Mouse (Mus musculus): ENCODE measurements around the gene Rgs13. TPM values are rescaled to one million over a fixed set of nuclear protein-coding genes. Genes with fewer than 3 reads are reported as not detected.

The Rgs13 gene
- total RNA-seq (2022): not detected

DNA sequence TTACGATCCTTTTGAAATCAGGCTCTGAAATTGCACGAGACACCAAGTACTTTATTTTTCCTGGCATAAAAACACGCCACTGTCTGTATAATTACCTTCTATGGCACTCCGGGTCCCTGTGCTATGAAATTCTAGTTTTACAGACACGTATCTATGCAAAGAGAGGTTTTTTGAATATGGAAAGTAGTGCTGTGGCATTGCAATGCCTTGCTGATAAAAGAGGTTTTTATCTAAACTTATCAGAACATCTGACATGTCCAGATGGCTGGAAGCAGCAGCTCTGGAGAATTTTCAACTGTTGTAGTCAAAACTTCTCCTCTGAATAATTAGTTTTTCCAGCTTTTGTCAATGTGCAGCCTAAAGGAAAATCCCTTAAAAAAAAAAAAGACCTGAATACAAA lies at the start of gene Rgs13:
Rgs13 (minus strand) TSS at position 207 of the 400 bp plus-strand sequence.
- no peak for DNase-seq (ENCODE audit: low spot score)

DNA sequence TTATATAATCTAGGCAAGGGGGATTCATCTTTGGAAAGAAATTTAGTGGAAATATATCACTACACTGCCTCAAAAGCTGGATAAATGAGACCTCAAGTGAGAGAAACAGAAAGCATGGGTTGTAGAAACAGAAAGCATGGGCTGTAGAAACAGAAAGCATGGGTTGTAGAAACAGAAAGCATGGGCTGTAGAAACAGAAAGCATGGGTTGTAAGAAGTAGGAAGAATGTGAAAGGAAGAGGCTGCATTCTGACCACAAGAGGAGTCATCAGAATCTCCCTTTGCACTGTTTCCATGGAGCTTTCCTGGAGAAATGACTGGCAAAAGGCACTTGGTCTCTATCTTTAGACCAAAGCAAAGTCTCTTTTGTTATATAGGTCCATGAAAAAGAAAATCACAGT lies 38.1 kb upstream of the Rgs13 start:
- DNase-seq (ENCODE audit: low spot score): no peak

DNA sequence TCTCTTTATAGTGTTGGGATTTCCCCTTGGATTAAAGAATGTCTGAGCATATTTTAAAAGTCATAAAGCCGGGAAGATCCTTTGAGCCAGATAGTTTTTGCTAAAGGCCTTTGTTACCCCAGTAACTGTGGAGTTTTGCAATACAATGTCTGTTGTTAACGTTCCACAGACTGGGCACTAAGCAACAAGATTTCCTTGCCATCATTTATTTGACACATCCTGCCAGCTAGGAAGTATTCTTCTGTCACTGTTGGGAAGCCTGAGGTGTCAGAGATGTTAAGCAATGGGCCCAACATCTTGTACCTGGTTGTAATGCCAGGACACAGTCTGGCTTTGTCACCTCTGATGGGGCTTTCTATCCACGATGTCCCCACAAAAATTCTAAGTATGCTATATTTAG lies 33.7 kb upstream of the Rgs13 start:
- no peak for DNase-seq (ENCODE audit: low spot score)

DNA sequence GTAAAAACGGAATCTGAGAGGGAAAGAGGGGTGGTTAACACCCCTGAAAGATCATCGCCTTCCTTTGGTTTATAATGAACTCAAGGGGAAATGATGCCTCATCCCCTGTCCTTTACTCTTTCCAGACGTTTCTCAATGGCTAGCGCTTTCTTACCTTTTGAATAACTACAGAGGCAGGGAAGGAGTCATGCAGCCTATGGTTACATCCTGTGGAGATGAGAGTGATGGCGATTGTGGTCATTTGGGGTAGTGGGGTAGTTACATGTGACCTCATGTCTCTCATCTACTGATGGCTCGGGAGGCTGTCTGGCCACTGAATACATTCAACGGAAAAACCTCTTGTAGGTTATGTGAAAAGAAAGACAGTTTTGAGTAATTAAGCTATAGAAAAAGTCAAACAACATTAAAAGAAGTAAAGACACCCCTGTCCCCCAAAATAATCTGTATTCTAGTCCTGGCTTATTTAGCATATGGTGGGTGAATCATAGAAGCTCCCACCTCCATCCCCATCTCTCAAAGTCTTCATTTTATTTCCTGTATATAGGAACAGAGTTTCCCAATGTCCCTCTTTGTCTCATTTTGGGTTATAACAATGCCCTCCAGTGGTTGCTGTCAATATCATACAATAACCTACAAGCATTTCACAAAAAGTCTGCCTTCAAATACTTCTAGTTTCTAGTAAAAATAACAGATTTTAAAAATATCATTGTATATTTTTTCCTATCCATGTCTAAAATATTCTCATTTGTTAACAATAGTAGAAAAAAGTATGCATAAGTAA lies 29.3 kb upstream of the Rgs13 start:
- no peak for DNase-seq (ENCODE audit: low spot score)

DNA sequence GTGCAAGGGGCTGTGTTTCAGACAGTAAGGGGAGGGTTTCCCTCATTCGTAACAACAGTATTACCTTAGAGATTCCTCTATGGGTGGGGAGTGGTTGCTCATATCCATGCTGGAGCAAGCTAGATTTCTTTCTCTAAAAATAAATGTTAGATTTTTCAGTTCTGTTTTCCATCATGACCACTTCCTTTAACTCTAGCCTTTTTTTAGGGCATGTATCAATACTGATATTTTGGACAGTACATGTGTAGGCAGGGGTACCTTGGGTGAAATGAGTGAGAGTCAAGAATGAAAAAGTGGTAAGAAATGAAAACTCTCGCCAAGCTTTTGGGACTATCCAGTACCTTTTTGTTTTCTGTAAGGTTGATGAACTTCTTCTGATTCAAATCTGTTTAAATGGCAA lies 27.6 kb upstream of the Rgs13 start:
- no peak for DNase-seq (ENCODE audit: low spot score)

DNA sequence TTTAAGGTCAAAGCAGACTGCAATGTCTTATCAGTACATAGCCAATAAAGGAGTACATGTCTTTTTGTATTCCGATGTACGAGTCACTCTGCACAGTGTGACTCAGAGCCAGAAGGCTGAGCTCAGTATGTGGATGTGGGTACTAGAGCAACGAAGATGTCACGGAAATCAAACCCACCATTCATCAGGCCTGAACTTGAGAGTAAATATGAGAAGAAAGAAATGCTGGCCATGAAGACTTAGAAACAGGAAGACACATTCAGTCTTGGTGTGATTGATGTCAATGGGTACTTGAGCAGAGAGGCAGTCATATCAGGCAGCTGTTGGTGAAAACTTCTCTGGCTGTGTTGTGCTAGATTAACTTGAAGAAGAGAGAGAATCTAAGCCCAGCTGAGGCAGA lies 25.8 kb upstream of the Rgs13 start:
- DNase-seq (ENCODE audit: low spot score): no peak

DNA sequence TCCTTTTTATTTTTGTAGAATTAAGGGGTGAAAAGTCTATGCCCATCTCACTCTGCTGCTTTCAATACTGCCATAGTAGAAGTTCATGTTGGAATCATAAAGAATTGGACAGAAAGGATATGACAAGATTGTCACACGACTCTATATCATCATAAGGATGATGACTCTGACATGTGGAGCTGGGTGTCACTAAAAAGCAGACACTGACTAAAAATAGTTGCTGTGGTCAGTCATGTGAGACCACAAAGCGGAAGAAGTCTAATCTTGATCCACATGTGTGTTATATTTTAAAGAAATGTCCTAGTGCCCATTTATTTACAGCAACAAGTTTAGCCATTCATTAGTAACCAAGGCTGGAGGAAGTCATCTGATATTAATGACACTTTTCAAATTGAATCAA lies 23.3 kb upstream of the Rgs13 start:
- peak; percentile 16 for DNase-seq (ENCODE audit: low spot score)

DNA sequence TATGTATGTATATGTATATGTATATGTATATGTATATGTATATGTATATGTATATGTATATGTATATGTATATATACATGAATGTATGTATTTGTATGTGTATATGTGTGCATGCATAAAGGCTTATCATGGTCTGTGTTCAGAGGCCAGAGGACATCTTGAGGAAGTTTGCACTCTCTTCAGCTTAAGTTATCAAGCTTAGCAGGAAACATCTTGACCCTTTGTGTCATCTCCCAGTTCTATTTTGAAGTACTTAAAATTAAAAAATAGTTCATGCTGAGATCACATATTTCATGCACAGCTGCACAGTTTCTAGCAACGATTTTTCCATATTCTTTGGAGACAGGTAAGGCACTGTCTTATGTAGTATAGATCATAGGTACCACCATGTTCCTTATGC lies 22.4 kb upstream of the Rgs13 start:
- no peak for DNase-seq (ENCODE audit: low spot score)

DNA sequence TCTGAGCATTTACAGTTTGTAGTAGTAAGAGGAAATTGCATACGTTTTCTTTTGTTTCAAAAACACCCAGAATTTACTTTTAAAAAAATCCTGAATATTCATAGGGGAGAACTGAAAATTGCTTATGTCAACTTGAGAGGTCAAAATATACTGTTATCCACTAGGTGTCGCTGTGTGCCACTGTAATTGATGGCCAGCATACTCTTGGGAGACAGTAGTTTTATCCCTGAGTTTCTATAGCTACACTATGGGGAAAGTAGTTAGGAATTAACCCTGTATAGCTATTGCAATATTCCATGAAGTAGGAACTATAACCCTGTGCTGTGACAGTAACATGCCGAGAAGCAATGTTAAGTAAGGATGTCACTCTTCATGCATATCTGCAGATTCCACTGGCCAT lies 20.5 kb upstream of the Rgs13 start:
- peak; percentile 43 for DNase-seq (ENCODE audit: low spot score)

DNA sequence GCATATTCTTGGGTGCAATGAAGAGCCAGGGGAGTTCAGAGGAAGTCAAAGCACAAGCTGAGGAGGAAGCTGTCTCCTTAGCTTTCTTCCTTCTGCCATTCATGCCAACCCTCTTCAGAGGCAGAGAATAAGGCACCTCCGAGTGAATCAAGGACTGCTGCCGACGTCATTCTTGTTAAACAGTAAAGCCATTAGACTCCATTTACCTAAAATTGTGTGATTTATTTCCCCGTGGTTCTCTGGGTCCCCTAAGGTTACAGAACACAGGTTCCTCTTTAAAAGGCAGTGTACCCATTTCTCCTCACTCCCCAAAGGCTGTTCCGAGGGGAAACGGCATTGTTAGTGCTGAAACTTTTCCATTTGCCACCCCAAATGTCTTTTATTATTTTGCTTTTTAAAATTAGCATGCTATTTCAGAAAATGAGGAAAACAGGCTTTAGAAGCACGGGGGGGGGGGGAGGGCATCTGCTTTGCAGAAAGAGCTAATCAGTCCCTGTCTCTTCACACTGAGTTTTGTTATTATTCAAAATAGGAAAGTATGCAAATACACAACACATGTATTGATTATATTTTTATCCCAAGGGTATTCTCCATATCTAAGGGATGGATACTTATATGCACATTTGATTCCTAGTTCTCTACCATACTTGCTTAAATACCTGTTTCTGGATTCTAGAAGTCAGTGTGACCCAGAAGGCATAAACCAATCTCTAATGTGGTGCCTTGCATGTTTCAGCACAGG lies 9.7 kb upstream of the Rgs13 start:
- no peak for DNase-seq (ENCODE audit: low spot score)

DNA sequence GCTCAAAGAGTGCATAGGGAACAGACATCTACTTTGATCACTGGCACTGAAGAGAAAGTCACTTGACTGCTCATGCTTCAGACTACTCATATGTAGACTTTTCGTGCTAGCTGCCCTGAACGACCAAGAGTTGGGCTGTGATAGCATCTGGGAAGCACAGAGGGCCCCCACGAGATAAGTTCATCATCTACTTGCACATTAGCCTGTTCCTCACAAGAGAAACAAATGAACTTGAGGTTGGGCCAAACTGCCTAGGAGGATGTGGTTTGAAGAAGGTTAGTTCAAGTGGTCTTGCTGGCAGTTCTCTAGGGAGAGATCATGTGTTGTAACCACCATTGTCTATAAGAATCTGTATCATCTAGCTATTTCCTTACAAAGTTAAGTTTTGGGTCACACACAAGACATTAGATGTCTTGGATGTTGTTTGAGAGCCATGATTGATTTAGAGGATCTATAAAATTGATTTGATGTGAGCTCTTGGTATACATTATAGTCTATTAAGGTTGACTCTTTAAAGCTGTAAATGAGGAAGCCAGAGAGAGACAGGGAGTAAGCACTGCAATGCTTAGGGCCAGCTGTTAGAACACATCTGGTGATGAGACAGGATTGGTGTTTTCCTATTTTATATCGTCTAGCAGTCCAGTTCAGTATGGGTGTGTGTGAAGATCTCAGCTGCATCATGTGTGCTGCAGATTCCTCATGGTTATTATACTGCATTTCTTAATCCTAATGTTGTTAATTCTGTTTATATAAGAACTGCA lies 8.0 kb upstream of the Rgs13 start:
- DNase-seq (ENCODE audit: low spot score): no peak

DNA sequence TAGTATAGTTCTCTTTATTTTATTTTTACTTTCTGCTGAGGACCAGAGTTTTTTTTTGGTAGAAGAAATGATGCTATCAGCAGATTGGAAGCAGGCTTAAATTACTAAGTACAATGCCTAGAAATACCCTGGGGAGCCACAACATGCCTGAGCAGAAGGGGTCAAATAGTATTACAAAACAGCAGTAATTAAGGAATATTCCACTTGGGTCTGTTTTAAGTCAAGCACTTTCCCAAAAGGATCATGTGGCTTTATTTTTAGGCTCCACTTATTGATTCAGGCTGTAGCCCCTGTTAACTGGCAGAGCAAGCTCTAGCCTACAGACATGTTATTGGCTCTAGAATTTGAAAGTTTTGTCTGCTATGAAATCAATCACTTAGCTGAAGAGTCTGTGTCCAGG lies 6.5 kb upstream of the Rgs13 start:
- DNase-seq (ENCODE audit: low spot score): no peak

DNA sequence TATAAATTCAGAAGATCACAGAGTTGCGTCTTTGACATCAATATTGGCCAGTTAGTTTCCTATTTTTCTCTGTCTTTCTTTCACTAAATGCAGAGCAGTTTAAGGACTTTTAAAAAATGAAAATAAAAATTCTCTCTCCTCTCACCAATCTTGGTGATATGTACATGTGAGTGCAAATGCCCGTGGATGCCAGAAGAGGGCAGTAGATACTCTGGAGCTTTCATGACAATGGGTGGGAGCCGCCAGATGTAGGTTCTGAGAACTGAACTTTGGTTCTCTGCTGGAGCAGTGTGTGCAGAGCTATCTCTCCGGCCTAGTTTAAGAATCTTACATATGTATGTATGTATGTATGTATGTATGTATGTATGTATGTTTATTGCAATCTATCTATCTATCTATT lies 2.4 kb upstream of the Rgs13 start:
- DNase-seq (ENCODE audit: low spot score): no peak

DNA sequence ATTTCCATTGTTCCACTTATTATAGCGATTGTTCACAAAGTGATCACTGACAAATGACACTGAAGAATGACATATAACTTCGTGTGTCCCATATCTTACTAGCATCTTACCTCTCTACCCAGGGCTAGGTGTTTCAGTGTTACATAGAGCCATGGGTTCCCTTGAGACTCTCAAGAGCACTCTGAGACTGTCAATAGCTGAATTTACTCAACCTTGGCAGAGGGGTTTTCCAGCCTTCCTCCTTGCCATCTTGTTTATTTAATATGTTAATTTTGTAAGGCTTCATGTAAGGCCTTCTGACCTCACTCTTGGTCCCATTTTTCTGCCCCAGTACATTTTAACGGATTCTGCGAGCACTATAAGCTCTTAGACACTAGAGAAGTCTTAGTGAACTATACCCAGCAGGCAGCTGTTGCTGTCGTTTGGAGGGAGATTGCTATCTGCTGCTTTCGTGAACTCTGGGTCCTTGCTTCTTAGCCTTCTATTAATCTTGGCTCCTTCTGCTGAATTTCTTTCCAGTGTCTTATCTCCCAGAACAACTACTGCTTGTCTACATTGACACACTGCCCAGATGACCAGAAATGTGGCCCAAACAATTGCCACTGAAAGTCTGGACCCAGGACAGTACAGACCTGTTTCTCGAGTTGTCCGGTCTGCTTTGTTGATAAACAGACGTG lies 1.2 kb upstream of the Rgs13 start:
- DNase-seq (ENCODE audit: low spot score): no peak

DNA sequence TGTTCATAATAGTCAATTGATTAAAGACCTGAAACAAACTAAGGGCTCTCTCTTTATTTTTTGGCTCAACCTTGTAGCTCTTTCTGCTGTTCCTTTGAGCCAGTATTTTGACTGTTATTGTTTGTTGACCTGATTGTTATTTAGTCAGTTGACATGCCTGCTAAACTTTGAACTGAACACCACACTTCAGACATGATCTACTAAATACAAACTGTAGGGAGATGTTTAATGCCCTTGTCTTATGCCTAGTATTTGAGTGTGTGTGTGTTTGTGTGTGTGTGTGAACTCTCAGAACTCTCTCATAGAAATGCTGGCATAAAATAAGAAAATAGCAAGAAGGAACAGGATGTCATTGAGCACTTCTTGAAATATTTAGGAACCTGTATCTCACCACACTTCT lies 448 bp upstream of the Rgs13 start:
- DNase-seq (ENCODE audit: low spot score): no peak

DNA sequence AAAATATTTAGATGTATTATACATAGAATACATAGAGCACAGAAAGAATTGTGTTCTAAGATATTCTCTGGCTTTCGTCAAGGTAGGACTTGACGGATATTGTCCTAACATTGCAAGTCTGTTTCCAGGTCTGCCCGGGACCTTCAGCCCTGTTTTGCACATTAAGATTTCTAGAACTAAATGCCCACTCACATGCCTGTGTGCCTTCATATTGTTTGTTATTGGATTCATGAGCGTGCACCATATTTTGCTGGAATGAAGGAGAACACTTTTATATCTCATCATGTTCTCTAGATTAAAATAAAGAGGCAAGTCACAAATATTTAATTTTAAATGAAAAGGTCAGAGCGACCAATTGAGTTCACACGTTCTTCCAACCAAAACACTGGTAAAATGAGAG lies 2.4 kb downstream of the Rgs13 start:
- DNase-seq (ENCODE audit: low spot score): no peak

DNA sequence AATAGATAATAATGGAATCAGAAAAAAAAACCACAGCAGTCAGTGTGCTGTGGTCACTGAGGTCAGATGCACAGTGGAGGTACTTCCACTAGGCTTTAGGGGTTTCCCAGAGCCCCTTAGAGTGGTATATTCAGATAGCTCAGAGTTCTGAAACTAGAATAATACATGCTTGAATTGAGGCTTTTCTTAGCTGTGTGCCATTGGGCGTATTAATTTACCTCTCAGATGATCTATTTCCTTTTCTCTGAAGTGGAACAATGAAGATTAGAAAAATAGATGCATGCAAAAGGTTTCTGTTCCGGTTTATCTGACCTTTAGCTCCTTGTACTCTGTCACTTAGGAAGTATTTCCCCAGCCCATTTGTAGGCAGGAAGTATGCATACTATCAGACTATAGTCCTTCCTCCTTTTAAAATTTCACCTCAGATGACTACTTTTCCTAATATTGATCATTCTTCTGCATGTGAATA lies 3.6 kb downstream of the Rgs13 start:
- no peak for DNase-seq (ENCODE audit: low spot score)

DNA sequence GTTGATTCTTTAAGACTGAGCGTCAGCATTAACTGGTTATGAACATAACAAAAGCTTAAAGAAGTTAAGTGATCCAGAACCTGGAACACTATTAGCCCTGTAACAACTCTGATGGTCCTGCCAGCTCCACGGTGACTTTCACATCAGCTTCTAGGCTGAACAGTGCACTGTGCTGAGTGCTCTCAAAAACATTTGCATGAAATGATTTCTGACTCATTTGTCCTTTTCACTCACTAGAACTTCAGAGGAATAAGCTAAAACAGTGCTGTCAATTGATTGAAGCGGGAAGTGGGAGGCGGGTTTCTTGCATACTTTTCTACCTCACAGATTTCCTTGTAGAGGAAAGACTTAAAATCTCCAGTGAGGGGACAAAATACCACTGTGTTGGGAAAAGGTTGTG lies 8.3 kb downstream of the Rgs13 start:
- no peak for DNase-seq (ENCODE audit: low spot score)

DNA sequence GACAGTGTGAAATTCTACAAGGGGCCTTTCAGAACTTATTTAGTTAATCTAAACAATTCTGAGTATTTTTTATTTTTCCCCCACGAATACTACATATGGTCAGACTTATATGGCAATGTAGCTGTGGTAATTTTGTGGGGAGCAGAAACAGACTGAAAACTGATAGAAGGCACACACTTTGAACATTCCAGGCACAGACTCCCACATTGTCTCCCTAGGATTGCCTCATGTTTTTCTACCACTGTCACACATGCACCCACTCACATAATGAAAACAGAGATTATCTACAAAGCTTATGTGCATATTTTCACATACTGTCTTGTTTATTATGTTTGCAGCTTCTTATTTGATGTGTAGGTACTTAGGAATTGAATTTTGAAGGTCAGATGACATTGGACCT lies 9.4 kb downstream of the Rgs13 start:
- DNase-seq (ENCODE audit: low spot score): no peak

DNA sequence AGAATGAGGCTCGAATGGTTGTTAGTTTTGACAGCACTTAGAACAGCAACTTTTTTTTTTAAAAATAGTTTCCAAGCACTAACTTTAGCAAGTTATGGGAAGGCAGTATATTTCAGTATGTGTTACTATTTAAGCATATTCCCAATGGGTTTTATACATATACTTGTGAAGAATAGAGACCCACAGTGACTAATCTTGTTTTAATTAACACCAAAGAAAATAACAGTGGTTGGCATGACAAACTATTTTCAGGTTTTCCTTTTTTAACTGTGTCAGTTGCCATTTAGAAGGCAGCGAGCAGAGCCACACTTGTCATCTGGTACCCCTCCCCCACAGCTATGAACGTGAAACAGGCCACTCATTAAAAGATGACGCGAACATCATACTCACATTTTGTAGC lies 10.3 kb downstream of the Rgs13 start:
- DNase-seq (ENCODE audit: low spot score): no peak

DNA sequence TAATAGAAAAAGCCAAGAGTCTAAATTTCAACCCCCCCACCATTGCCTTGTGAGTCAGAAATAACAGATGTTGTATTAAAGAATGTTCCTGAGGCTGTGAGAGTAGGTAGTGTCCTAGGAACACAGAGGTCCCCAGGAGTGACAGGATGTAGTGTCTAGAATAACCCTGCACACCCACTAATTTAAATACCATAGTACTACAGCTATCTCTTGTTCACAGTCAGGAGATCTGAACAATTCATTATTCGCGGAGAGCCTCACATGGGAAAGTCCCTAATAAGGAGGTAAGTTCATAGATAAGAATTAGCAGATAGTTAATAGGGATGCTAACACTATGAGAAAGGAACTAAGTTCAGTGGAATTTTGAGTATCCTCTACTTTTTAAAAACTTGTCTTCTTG lies 10.9 kb downstream of the Rgs13 start:
- DNase-seq (ENCODE audit: low spot score): peak; percentile 13

DNA sequence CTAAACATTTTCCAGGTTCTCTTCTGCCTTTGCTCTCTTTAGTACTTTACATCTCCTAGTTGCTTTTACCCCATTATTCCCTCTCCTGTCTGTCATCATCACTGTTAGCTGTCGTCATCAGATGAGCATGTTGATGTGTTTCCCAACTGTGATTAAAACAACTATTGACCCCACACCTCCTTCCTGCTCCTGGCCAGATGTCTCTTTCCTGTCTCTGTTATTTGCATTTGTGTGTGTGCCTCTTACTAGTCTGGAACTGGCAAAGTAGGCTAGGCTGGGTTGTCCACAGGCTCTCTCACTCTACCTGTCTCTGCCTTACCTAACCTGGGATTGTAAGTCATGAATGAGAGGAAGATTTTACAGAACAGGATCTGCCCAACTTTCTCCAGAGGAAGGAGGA lies 24.6 kb downstream of the Rgs13 start:
- DNase-seq (ENCODE audit: low spot score): peak; percentile 24
